Comparison of ENCODE assay signal across 25 mouse cellular contexts in genomic region chr1:71096031-71096430, GRCm38 (mm10). TPM values are rescaled to one million over a fixed set of nuclear protein-coding genes. Genes with fewer than 3 reads are reported as not detected.
DNase-seq lines count a peak whose midpoint lies in the region; ATAC-seq and TF ChIP-seq lines count a peak whose summit lies in the region.
"Had no signal": no experiment of that assay in that cellular context is flagged by ENCODE, and none has a peak within 500 bp of the region (broad histone marks: within the 10 kb centered on the region; RNA-seq: fewer than 3 reads in every experiment).

No protein-coding gene starts in this region.

- TF ChIP-seq CTCF in liver, postnatal 0 days (IDR thresholded peaks at IDR 0.05; ENCODE audit: low read depth): no peak

- DNase-seq in 3T3-L1 (ENCODE audit: low read depth, low spot score): peak; percentile 56
- peak; percentile 30 for DNase-seq in c-Kit-negative CD71-positive TER-119-positive erythroid progenitor cells, embryonic 14.5 days (ENCODE audit: low read depth, low spot score)
- DNase-seq in liver, embryonic 11.5 days (ENCODE audit: low spot score): no peak
- no peak for DNase-seq in liver, postnatal 0 days
- no peak for DNase-seq in adrenal gland, adult 8-10 months
- no peak for DNase-seq in forebrain, embryonic 10.5 days (ENCODE audit: extremely low spot score, low spot score)
- DNase-seq in embryo, embryonic 10.5 days (ENCODE audit: low spot score): no peak
- DNase-seq: adrenal gland, postnatal 25 days; B cell, adult 2 months; cerebellum, adult 18-20 months; cerebellum, postnatal 25 days; embryo, embryonic 11 days; gastrocnemius, postnatal 10 days; heart, postnatal 10 days; kidney, adult 18-20 months; kidney, postnatal 10 days; thymus, adult 2 months had no signal

- H3K4me2 ChIP-seq in liver, embryonic 11.5 days: peak overlapping the region; percentile 4; the same call in 1 of the 2 replicates
- H3K4me2 ChIP-seq in liver, postnatal 0 days (ENCODE audit: low read depth, low read length): no peak overlapping the region
- H3K4me2 ChIP-seq: embryonic facial prominence, embryonic 13.5 days; forebrain, embryonic 15.5 days; hindbrain, embryonic 13.5 days; midbrain, embryonic 12.5 days had no signal

- no peak overlapping the region for H3K4me3 ChIP-seq in liver, embryonic 11.5 days (ENCODE audit: low read depth, low read length)
- no peak overlapping the region for H3K4me3 ChIP-seq in liver, postnatal 0 days (ENCODE audit: low read depth, low read length)
- H3K4me3 ChIP-seq in forebrain, embryonic 10.5 days: no peak overlapping the region
- H3K4me3 ChIP-seq: embryonic facial prominence, embryonic 13.5 days; forebrain, embryonic 15.5 days; heart, embryonic 10.5 days; hindbrain, embryonic 13.5 days; left cerebral cortex, adult 2 months; midbrain, embryonic 12.5 days had no signal

- 0 out of 2 replicates have a peak overlapping the region, but pooled peaks have one; percentile 4 for H3K27ac ChIP-seq in liver, embryonic 11.5 days (ENCODE audit: low read depth, low read length)
- no peak overlapping the region for H3K27ac ChIP-seq in liver, postnatal 0 days (ENCODE audit: low read depth)
- no peak overlapping the region for H3K27ac ChIP-seq in forebrain, embryonic 10.5 days
- H3K27ac ChIP-seq: embryonic facial prominence, embryonic 13.5 days; forebrain, embryonic 15.5 days; heart, embryonic 10.5 days; left cerebral cortex, adult 2 months; macrophage; midbrain, embryonic 12.5 days; stomach, postnatal 0 days had no signal

- TF ChIP-seq EP300 in liver, postnatal 0 days (IDR thresholded peaks at IDR 0.05; ENCODE audit: low read depth): no peak

- H3K36me3 ChIP-seq in liver, embryonic 11.5 days (ENCODE audit: control insufficient read depth, insufficient read depth, low read length): no peaks in the 10 kb centered on the region
- no peaks in the 10 kb centered on the region for H3K36me3 ChIP-seq in liver, postnatal 0 days (replicated peaks; ENCODE audit: insufficient read depth, low read length)
- H3K36me3 ChIP-seq in forebrain, embryonic 10.5 days (replicated peaks): peaks cover 44% of the 10 kb centered on the region
- H3K36me3 ChIP-seq: embryonic facial prominence, embryonic 13.5 days; forebrain, embryonic 15.5 days; heart, embryonic 10.5 days; hindbrain, embryonic 13.5 days; midbrain, embryonic 12.5 days had no signal

- H3K9me3 ChIP-seq in liver, embryonic 11.5 days (ENCODE audit: control insufficient read depth, low read length): no peaks in the 10 kb centered on the region
- no peaks in the 10 kb centered on the region for H3K9me3 ChIP-seq in liver, postnatal 0 days (ENCODE audit: low read length)
- H3K9me3 ChIP-seq in forebrain, embryonic 10.5 days: no peaks in the 10 kb centered on the region; the same call in 1 of the 2 replicates
- H3K9me3 ChIP-seq: embryonic facial prominence, embryonic 13.5 days; forebrain, embryonic 15.5 days; heart, embryonic 10.5 days; hindbrain, embryonic 13.5 days; midbrain, embryonic 12.5 days had no signal

- H3K9ac ChIP-seq in liver, embryonic 11.5 days (ENCODE audit: low read depth, low read length): no peak overlapping the region
- H3K9ac ChIP-seq in liver, postnatal 0 days (replicated peaks): no peak overlapping the region
- H3K9ac ChIP-seq: embryonic facial prominence, embryonic 13.5 days; forebrain, embryonic 15.5 days; hindbrain, embryonic 13.5 days; midbrain, embryonic 12.5 days had no signal

- H3K4me1 ChIP-seq in liver, embryonic 11.5 days (replicated peaks; ENCODE audit: control insufficient read depth, insufficient read depth, low read length): peaks cover 27% of the 10 kb centered on the region
- peaks cover 12% of the 10 kb centered on the region for H3K4me1 ChIP-seq in liver, postnatal 0 days (ENCODE audit: insufficient read depth)
- peaks cover 18% of the 10 kb centered on the region for H3K4me1 ChIP-seq in forebrain, embryonic 10.5 days

- ATAC-seq in liver, embryonic 11.5 days (replicated peaks; ENCODE audit: low FRiP score): peak; percentile 81
- ATAC-seq in liver, postnatal 0 days: peak; percentile 50
- ATAC-seq: forebrain, embryonic 15.5 days had no signal

- WGBS in liver, embryonic 11.5 days: 90% methylated on average over 1 of the region's 1 CpGs
- 89% methylated on average over 1 of the region's 1 CpGs for WGBS in liver, postnatal 0 days (ENCODE audit: insufficient replicate concordance)
- 92% methylated on average over 1 of the region's 1 CpGs for WGBS in forebrain, embryonic 10.5 days

- no peaks in the 10 kb centered on the region for H3K27me3 ChIP-seq in liver, embryonic 11.5 days (replicated peaks; ENCODE audit: control insufficient read depth, insufficient read depth, low read length)
- no peaks in the 10 kb centered on the region for H3K27me3 ChIP-seq in liver, postnatal 0 days (ENCODE audit: insufficient read depth, low read length)
- no peaks in the 10 kb centered on the region for H3K27me3 ChIP-seq in forebrain, embryonic 10.5 days (ENCODE audit: poor library complexity, severe bottlenecking)
- H3K27me3 ChIP-seq: embryonic facial prominence, embryonic 13.5 days; forebrain, embryonic 15.5 days; hindbrain, embryonic 13.5 days; midbrain, embryonic 12.5 days had no signal

RNA-seq across cellular contexts. Expression of gene Bard1, which starts 6.9 kb away (rescaled TPM):
- polyA plus RNA-seq in liver, embryonic 11.5 days (2014; fragmentation: Nextera tagmentation; extraction: Ambion mirVana): 2.9 and 3.5 TPM in 2 replicates
- polyA plus RNA-seq in liver, postnatal 0 days (2015; fragmentation: Nextera tagmentation; extraction: Ambion mirVana): 1.5 and 1.7 TPM in 2 replicates
- total RNA-seq in adrenal gland, adult 8-10 months (2022): under 1 TPM; 0.59 to 0.94 (median 0.79) TPM
- 3.2 and 3.3 TPM in 2 replicates for polyA plus RNA-seq in forebrain, embryonic 10.5 days (2016; fragmentation: Nextera tagmentation; extraction: Ambion mirVana)

Comparison
In these comparisons a context has a peak if more than half of its experiments do, and no peak if none do; other contexts are left out.
1. DNase-seq: peak in 3T3-L1 (single experiment) and c-Kit-negative CD71-positive TER-119-positive erythroid progenitor cells, embryonic 14.5 days (single experiment); none in liver, embryonic 11.5 days (single experiment), liver, postnatal 0 days (single experiment), adrenal gland, adult 8-10 months (single experiment), forebrain, embryonic 10.5 days (single experiment) and embryo, embryonic 10.5 days (single experiment).